Mouse (Mus musculus): ENCODE data around the gene Pld3.

DNA sequence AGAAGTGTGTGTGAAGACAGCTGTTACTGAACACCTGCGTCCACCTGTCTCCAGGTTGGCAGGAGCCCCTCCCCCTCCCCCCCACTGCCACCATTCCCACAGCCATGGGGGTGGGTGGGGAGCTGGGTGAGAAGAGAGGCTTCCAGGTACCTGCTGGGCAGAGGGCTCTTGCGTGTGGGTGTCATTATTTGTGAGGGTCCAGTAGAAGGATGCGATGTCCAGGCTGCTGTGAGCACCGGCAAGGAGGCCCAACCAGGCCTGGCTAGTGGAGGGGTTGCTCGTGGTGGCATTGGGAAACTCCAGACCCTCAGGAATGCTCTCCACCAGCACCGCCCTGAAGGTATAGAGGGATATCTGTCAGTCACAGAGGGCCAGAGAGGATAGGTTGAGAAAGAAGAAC, 12.1 kb downstream of the Pld3 start:
- TF ChIP-seq GATA1 (IDR thresholded peaks at IDR 0.05; ENCODE audit: low read length) (no peak), TAL1 (IDR thresholded peaks at IDR 0.05; ENCODE audit: low read length) (no peak)

All from erythroblast, embryonic 14.5 days (primary cell).